Mouse (Mus musculus): ENCODE data around the gene Ykt6. TPM values are rescaled to one million over a fixed set of nuclear protein-coding genes. Genes with fewer than 3 reads are reported as not detected.

Gene Ykt6
- 10.0 and 11.9 TPM in 2 replicates for polyA plus RNA-seq (2012)

DNA sequence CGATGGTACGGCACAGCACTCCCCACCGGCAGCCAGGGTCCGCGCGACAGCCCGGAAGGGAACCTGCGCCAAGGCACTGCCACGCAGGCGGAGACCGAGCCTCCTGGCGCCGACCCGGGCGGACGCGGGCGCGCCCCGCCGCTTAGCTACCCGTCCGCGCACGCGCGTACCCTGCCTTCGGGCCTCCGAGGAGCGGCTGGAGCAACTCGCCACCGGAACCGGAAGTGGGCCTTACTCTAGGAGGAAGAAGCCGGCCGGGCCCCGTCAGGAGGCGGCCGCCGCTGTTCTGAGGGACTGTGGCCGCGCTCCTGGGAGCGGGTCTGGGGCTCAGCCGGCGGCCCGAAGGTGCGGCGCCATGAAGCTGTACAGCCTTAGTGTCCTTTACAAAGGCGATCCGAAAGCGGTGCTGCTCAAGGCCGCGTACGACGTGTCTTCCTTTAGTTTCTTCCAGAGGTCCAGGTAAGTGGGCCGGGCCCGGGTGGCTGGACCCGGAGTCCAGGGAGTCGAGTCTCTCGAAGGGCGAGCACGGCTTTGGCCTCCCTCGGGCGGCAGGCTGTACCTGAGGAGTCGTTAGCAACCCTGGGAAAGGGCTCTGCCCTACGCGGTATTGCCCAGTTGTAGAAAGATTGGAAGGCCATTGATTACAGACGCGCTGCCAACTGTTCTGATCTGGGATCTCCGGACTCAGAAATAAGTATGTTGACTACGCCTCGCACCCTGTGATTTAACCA, at the start of gene Ykt6:
Gene Ykt6, plus strand, starts transcription at position 148 of the 731 bp plus-strand sequence.
- no peak for TF ChIP-seq GATA1 (IDR thresholded peaks at IDR 0.05; ENCODE audit: low read length)

DNA sequence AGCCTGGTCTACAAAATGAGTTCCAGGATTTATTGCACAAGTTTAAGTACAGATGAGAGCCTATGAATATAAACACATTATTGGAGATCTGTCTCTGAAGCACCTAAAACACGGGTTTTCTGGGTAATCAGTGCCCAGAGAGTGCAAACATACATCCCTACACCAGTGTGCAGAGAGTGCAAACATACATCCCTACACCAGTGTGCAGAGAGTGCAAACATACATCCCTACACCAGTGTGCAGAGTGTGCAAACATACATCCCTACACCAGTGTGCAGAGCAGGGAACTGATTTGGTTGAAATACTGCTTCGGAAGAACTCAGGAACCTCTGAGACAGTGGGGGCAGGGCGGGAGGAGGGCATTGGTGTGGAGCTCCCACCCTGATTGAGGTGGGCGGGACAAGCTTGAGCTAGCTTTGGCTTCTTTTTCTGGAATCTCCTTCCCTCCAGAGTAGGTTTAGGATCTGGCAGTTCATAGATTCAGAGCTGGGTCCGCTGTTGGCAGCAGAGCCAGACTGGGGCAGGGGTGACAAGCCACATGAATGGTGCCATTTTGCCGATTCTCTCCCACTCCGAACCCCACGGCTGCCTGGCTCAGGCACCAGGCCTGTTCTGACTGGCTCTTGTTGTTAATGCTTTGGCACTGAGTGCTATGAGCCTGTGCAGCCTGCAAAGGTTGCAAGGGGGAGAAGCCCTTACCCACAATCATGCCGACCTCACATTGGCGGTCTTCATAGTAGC, 49.5 kb upstream of the Ykt6 start:
- no peak for TF ChIP-seq GATA1 (IDR thresholded peaks at IDR 0.05; ENCODE audit: low read length)

DNA sequence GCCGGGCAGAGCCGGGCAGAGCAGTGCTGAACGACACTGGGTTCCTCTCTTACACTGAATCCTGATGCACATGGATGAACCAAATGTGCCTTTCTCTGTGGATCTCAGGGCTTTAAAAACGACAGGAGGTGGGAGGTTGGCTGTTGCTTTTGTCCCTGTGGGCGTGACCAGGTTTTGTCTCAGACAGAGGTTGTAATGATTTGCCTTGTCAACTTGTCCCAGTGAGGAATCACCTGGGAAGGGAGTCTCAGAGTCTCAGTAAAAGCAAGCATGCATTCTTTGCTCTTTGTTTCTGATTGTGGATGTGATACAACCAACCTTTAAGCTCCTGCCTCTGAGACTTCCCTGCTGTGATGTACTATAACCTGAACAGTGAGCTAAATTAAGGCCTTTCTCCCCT, 48.4 kb upstream of the Ykt6 start:
- no peak for TF ChIP-seq GATA1 (IDR thresholded peaks at IDR 0.05; ENCODE audit: low read length)

DNA sequence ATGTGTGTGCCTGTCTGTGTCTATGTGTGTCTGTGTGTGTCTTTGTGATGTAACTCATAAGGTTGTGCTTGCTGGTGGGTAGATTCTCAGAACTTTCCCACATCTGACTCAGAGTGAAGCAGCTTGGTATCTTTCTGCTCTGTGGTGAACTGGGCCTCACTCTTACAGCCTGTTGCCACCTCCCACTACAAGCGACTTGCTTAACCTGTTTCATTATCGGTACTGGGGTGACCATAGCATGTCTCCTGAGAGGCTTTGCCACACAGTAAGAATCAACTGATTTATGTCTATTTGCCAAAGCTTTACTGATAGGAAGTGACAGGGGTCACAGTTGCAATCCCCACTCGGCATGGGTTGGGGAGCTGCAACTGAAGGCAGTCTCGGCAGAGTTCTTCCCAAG, 46.9 kb upstream of the Ykt6 start:
- no peak for TF ChIP-seq GATA1 (IDR thresholded peaks at IDR 0.05; ENCODE audit: low read length)

DNA sequence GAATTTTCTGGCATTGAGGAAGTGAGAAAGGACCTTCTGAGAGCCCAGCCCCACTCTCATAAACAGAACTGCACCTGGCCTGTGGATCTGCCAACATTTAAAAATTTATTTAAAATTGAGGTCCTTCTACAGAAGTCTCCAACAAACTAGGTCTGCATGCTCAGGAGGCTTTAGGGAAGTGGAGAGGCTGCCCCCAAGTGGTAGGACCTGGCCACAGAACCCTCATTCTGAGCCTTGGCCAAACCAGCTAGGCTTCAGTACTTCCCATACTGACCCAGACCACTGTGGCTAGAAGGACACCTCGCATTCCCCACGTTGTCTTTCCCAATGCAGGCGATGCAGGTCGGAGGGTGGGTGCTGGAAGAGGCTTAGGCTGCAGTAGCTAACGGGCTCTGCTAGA, 42.9 kb upstream of the Ykt6 start:
- TF ChIP-seq GATA1 (IDR thresholded peaks at IDR 0.05; ENCODE audit: low read length), result no peak

DNA sequence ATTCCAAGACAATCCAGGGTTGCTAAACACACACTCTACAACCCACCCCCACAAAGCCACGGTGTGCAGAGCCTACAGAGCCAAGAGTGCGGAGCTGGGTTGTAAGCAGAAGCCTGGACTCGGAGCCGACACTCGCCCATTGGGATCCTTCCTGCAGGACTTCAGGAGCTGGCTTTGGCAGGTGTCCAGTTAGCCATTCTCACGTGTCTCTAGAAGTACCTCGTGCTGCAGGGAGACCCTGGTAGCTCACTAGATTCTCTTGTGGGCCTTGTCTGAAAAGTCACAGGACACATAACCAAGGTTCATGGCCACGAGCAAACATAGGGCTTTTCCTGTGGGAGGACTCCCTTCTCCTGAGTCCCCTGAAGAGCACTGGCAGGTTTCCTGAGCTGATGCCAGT, 42.2 kb upstream of the Ykt6 start:
- TF ChIP-seq GATA1 (IDR thresholded peaks at IDR 0.05; ENCODE audit: low read length), result no peak

DNA sequence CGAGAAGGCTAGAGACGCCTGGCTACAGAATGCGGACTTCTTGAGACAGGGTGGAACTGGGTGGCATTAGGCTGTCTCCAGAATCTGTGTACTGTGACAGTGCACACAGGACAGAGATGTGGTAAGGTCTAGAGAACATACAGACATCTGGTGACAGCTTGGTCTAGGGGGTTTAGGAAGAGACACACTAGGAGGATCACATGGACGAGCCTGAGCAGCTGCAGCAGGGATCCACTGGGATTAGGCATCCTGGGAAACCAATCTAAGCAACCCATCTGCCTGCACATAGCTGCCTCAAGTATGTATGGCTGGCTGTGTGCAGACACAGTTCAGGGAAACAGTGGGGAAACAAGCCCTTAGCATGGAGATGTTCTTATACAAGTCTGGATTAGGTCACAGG, 41.6 kb upstream of the Ykt6 start:
- TF ChIP-seq GATA1 (IDR thresholded peaks at IDR 0.05; ENCODE audit: low read length), result no peak

DNA sequence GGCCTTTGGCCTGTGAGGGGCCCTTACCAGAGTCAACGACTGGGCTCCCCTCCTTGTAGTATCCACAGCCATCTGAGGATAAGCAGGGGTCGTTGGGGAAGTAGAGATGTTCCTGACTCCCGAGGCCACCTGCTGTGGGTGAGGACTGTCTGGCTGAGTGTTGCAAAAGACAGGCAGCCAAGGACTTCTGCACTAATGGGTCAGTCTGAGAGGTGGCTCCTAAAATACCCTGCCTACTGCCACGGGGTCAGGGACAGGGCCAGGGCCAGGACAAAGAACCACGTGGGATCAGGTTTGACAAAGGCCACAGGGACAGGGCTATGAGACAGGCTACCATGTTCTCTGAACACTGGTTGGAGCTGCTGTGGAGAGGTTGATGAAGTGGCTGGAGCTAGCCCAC, 40.6 kb upstream of the Ykt6 start:
- no peak for TF ChIP-seq GATA1 (IDR thresholded peaks at IDR 0.05; ENCODE audit: low read length)

DNA sequence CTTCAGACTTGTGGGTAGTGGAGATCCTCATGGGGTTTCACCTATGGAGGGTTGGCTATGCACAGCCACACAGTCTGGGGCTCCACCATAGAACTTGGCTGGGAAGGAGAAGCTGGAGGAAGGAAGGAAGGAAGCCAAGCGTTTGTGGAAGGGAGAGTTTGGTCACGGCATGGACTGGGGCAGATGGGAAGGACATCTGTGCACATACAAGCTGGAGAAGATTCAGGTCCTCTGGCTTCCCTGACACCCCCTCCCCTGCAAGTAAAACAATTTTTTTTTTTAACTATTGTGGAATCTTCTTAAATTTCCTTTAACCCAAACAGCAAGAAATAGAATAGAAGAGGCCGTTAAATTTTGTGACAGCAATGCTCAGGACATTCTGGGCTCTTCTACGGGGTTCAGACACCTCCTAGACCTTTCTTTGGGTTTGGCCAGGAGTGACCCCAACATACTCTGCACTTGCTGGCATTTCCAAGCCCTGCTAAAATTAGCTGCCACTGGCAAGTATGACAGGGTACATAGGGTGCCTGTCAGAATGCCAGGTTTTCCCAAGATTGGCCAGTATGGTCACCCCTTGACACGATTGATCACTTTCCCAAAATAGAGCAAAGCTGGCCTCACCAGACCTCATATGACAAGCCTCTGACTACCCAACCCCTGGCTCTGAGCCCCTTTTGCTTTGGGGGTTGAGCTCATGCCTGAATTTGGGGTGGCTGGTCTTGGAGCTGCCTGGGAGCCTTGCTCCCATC, 39.9 kb upstream of the Ykt6 start:
- no peak for TF ChIP-seq GATA1 (IDR thresholded peaks at IDR 0.05; ENCODE audit: low read length)

DNA sequence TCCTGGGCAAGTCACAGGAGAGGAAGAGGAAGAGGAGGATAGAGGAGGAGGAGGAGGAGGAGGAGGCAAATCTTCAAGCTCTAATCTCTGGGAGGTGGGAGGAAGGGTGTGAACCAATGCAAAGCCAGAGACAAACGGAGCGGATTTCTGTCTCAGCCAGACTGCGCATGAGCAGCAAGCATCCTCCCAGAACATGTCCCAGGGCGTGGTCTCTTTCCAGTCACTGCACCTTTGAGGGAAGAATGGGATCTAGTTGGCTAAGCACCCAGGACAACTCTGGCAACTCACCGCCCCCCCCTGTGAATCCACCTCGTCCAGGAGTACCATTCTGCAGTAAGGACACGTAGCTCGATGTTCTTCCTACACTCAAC, 39.3 kb upstream of the Ykt6 start:
- no peak for TF ChIP-seq GATA1 (IDR thresholded peaks at IDR 0.05; ENCODE audit: low read length)

DNA sequence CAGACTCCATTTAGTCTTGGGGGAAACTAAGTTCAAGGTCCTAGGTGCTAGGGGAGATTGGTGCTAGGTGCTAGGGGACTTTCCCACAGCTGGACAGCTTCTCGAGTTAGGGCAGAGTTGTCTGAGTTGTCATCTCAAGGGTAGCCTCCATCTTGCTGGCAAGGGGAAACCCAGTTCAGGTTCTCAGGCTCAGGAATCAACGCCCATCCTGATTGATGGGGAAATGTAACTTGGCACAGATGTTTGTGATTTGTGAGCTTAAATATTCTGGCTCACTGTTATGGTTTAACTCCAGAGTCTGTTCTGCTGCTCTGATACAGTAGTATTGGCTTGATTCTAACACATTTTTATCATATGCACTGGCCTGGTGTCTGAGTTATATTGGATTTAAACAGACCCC, 37.4 kb upstream of the Ykt6 start:
- no peak for TF ChIP-seq GATA1 (IDR thresholded peaks at IDR 0.05; ENCODE audit: low read length)

DNA sequence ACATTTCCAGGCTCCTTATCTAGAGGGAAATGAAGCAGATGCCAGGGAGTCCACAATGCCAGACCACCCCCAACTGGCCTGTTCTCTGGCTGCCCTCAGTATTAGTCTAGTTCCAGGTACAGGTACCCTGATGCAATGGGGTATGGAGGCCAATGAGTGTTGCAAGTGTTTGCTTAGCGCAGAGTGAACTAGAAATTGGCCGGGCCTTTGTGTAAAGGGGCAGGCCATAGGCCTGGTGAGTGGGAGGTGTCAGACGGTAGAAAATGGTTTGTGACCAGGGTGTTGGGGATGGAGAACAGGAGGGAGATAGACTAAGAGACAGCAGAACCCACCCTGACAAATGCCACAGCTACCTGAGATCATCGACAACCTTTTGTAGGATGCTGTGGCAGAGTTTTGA, 35.9 kb upstream of the Ykt6 start:
- TF ChIP-seq GATA1 (IDR thresholded peaks at IDR 0.05; ENCODE audit: low read length), result no peak

DNA sequence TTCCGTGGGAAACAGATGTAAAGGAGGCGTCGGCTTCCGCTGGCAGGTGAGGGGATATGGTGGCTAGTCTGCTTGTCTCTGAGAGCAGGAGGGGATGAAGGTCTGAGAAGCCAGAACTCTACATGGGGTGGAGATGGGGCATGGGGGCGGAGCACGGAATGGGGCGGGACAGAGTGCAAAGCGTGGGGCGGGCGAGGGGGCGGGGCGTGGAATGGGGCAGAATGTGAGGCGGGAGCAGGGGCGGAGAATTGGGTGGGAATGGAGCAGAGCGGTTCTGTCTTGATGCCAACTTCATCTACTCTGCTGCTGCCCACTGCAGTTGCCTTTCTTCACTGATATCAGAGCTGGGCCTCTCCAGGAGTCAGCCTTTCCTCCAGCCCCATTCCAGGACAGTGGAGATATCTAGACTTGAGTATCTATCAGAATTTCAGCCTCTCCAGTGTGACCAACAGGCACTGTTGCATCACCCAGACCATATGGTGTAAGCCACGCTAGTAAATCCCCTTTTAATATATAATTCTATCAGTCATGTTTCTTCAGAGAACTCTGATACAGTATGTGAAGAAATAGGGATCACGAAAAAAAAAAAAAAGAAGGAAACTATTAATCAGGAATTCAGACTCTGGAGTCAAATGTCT, 35.1 kb upstream of the Ykt6 start:
- TF ChIP-seq GATA1 (IDR thresholded peaks at IDR 0.05; ENCODE audit: low read length), result no peak

DNA sequence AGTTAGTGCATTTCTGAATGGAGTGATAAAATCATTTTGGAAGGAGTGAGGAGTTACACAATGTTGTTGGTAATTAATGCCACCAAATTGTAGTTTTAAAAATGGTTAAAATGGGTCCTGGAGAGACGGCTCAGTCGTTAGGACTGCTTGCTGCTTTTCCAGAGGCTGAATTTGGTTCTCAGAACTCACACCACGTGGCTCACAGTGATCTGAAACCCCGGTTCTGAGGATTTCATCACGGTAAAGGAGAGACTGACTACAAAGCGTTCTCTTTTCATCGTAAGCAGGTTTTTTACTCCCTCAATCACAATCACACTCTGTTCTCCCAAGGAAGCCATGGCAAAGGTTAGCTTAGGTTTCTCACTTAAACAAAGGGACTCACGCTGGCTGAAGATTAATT, 30.8 kb upstream of the Ykt6 start:
- no peak for TF ChIP-seq GATA1 (IDR thresholded peaks at IDR 0.05; ENCODE audit: low read length)

DNA sequence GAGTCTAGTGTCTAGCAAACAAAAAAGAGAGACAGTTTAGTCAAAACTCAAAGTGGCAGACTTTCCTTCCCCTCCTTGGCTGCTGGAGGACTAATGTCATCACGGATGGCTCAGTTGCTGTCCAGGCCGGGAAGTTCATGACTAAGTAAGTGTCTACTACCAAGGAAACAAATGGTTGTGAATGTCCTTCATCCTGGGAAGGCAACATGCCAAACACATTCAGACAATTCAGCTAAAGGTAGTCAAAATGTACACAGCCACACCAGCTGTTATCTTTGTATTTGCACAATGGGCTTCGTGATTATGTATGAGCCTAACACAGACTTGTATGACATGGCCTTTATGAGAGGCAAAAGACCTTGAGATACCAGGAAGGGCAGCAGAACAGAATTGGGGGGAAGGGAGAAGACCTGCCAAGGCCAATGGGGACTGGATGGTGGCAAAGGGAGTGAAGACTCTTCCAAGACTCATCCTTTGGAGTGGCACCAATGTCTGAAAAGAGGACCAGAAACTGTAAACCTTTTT, 28.7 kb upstream of the Ykt6 start:
- TF ChIP-seq GATA1 (IDR thresholded peaks at IDR 0.05; ENCODE audit: low read length), result no peak

DNA sequence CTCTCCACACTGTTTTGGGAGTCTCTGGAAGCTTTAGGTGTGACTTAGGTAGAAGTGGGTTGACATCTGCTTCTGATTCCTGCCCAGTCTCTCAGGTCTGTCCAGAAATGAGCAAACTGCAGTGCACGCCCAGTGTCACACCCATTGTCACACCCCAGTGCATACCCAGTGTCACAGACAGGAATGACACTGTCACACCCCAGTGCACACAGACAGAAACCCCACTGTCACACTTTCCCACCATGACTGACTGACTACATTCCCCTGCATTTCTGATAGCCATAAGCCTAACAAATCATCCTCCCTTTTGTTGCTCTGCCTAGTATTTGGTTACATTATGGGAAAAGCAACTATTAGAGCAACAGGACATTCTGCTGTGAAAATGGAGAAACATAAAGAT, 24.9 kb upstream of the Ykt6 start:
- no peak for TF ChIP-seq GATA1 (IDR thresholded peaks at IDR 0.05; ENCODE audit: low read length)

Measured in G1E-ER4 (cell line).